Mouse (Mus musculus) liver, embryonic 11.5 days (tissue): ENCODE measurements around the gene Foxe3. TPM values are rescaled to one million over a fixed set of nuclear protein-coding genes. Genes with fewer than 3 reads are reported as not detected.

ENCODE experiments used
- ATAC-seq: fragments of 200-750 bp; cut with Nextera tagmentation; replicated peaks from 2 replicates; pipeline ENCODE4 v1.8.0; 2017; ENCODE audit warnings: moderate number of reproducible peaks, mild to moderate bottlenecking, moderate TSS enrichment, moderate library complexity; ENCODE audit not compliant: low FRiP score
- DNase-seq: peaks from one replicate; pipeline ENCODE4 v3.0.0-alpha.2; 2017; ENCODE audit warnings: low spot score
- H3K27ac ChIP-seq: fragments of 300-500 bp; sonication (generic); 2 replicates; pipeline ENCODE4 v1.5.1; 2014; ENCODE audit warnings: mild to moderate bottlenecking, low read depth, low read length, control low read depth
- H3K27me3 ChIP-seq: fragments of 300-500 bp; sonication (generic); replicated peaks from 2 replicates; pipeline ENCODE4 v1.6.1; 2014; ENCODE audit warnings: low read length, mixed read lengths; ENCODE audit not compliant: control insufficient read depth, insufficient read depth
- H3K36me3 ChIP-seq: fragments of 300-500 bp; sonication (generic); 2 replicates; pipeline ENCODE4 v1.6.1; 2014; ENCODE audit warnings: mild to moderate bottlenecking, low read length, moderate library complexity, mixed read lengths; ENCODE audit not compliant: control insufficient read depth, insufficient read depth
- H3K4me1 ChIP-seq: fragments of 300-500 bp; sonication (generic); replicated peaks from 2 replicates; pipeline ENCODE4 v1.6.1; 2014; ENCODE audit warnings: low read length, mixed read lengths; ENCODE audit not compliant: control insufficient read depth, insufficient read depth
- H3K4me2 ChIP-seq: fragments of 300-500 bp; sonication (generic); 2 replicates; pipeline ENCODE4 v1.6.1; 2014; ENCODE audit warnings: mild to moderate bottlenecking, control low read depth, moderate library complexity
- H3K4me3 ChIP-seq: fragments of 300-500 bp; sonication (generic); 2 replicates; pipeline ENCODE4 v1.5.1; 2014; ENCODE audit warnings: low read depth, low read length, control low read depth
- H3K9ac ChIP-seq: fragments of 300-500 bp; sonication (generic); 2 replicates; pipeline ENCODE4 v1.6.1; 2014; ENCODE audit warnings: low read depth, low read length, control low read depth
- H3K9me3 ChIP-seq: fragments of 300-500 bp; sonication (generic); 2 replicates; pipeline ENCODE4 v1.6.1; 2016; ENCODE audit warnings: low read length, inconsistent platforms, mixed read lengths; ENCODE audit not compliant: control insufficient read depth
- WGBS: fragments of 180-500 bp; shearing (Covaris S2); extraction: QIAGEN DNeasy Blood & Tissue Kit; methylation state at CpG from one replicate; pipeline ENCODE4 v1.1.7; 2014; 5-methylcytosine and 5-hydroxymethylcytosine counted together
- polyA plus RNA-seq: library from polyadenylated mRNA; unstranded; fragments of >200 nt; fragmentation: Nextera tagmentation; extraction: Ambion mirVana; gene quantifications from 2 replicates; pipeline ENCODE4 v1.2.1, GENCODE M21; 2014

Foxe3 gene
- polyA plus RNA-seq, 1 experiment from 2014 or later, result not detected

DNA sequence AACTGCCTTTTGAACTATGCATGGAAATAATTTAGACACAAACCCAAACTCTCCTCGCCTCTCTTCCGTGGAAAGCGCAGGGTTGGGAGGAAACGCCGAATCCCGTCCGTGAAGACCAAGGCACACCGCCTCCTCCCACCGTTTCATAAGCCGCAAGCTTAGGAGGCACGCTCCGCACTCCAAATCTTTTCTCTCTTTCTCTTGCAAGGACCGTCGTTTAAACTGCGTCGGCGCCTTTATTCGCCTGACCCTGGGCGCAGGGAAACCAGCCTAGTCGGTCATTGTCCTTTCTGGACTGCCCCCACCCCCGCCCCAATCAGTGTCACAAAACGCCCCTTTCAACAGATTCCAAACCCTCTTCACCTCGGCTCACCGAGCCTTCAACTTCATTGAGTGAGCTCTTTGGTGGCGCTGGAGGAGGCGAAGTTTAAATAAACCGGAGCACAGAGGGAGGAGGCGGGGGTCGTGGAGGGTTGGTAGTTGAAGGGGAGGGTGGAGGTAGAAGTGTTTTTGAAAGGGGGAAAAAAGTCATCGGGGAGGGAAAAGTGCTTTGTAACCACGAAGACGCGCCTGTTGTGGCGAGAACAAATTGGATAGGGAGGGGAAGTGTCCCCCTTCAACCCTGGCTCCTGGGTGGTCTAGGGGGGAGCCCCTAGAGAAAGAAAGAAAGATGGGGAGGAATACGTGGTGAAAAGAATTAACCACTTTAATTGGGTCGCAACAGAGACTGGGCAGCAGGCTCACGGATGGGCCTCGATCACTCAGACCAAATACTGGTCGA is 23.0 kb downstream of the Foxe3 start:
- Histone ChIP-seq H3K4me2 (no peak overlapping the region), H3K4me1 (peaks cover 2% of the 10 kb centered on the region; the same call in 1 of the 2 replicates), H3K9ac (no peak overlapping the region), H3K27ac (no peak overlapping the region), H3K4me3 (no peak overlapping the region), H3K27me3 (peaks cover 100% of the 10 kb centered on the region), H3K36me3 (no peaks in the 10 kb centered on the region), H3K9me3 (no peaks in the 10 kb centered on the region)
- ATAC-seq (no peak), DNase-seq (peak; percentile 45)
- WGBS, result 3% methylated on average over 39 of the region's 39 CpGs

DNA sequence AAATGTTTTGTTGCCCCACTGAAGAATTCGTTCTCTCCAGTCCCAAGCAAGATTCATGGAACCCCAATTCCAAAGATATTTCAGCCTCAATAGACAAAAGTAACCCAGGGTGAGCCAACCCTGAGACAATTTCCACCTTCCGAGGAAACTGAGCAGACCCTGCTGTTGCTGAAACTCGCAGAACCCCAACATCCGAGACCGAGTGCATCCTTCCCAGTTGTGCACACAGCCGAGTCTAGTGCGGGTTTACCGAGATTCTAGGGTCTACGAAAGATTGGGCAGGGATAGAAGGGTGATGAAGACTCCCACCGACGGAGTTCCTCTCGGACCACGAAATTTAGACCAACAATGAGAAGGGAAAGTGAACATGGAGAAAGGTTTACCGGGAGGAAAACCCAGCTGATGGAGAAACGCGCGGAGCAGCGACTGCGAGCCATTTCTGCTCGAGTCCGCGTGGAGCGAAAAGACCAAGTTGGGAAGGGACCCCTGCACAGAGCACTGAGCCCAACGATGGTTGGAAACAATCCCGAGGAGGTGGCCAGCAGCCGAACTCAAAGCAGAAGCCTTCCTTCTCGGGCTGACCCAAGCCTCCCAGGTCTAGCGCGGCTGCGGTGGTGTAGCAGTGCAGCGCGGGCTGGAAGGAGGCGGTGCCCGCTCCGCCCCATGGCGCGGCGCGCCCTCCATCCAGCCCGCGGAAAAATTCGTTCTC is 24.0 kb downstream of the Foxe3 start:
- no peak overlapping the region; the same call in 1 of the 2 replicates for H3K4me3 ChIP-seq

DNA sequence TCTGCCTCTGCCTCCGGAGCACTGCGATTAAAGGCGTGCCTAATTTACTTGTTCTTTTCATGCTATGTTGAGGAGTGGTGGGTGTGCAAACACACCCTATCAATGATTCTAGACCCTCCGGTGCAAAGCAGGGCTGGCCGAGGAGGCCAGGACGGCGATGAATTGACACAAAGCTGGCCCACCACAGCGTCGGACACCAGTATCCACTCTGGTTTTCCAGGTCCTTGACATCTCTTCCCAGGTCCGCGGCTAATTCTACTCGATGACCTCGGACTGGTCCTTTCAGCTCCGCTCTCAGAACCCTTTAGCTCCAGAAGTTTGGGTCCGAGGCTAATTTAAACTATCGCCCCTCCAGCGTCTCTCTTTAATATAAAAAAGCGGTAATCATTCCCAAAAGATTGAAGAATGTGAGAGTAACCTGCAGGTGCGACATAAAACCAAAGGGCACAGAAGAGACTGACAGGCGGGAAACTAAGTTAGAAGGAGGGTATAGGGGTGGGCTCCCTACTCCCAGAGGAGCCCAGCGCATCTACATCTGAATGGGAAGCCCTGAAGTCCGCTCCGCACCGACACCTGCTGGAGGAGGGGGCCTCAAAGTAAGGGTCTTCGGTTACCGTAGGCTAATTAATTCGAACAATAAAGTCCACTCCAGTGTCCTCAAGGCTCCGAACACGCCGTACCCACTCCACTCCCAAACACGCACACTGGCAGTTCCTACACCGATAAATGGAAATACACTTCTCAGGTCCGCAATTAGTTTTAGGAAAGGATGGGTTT is 24.8 kb downstream of the Foxe3 start:
- Histone ChIP-seq H3K27ac (no peak overlapping the region), H3K4me1 (no peaks in the 10 kb centered on the region), H3K9ac (no peak overlapping the region), H3K36me3 (no peaks in the 10 kb centered on the region), H3K9me3 (no peaks in the 10 kb centered on the region), H3K27me3 (peaks cover 95% of the 10 kb centered on the region), H3K4me2 (no peak overlapping the region), H3K4me3 (no peak overlapping the region)
- DNase-seq (no peak), ATAC-seq (no peak)
- 5% methylated on average over 33 of the region's 33 CpGs for WGBS

More for the DNA sequence above, 24.0 kb downstream of the Foxe3 start:
- no peaks in the 10 kb centered on the region for H3K4me1 ChIP-seq
- 2% methylated on average over 42 of the region's 42 CpGs for WGBS
- H3K27me3 ChIP-seq, result peaks cover 98% of the 10 kb centered on the region
- DNase-seq, result peak; percentile 47
- no peak overlapping the region for H3K9ac ChIP-seq
- peak overlapping the region; percentile 26; the same call in 1 of the 2 replicates for H3K4me2 ChIP-seq
- no peak for ATAC-seq
- H3K27ac ChIP-seq, result no peak overlapping the region
- no peaks in the 10 kb centered on the region for H3K9me3 ChIP-seq
- H3K36me3 ChIP-seq, result no peaks in the 10 kb centered on the region

DNA sequence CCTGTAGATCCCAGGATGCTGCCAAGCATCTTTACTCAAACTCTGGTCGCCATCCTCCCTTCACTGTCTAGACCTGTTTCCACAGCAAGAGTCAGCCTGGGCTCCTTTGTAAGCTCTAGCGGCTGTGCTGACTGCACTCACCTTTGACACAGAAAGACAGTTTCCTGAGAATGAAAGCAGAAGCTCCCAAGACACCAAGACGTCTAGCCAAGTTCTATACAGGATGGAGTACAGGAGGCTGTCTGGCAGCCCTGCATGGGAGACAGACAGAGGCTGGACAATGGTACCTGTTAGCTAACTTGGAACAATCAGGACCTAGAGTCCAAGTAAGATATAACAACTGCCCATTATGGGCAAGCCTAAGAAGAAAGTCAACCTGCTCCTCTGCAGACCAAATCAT is 25.9 kb downstream of the Foxe3 start:
- WGBS, result 6% methylated on average over 3 of the region's 3 CpGs
- Histone ChIP-seq H3K36me3 (no peaks in the 10 kb centered on the region), H3K27me3 (peaks cover 93% of the 10 kb centered on the region), H3K4me1 (no peaks in the 10 kb centered on the region), H3K9ac (no peak overlapping the region), H3K9me3 (no peaks in the 10 kb centered on the region), H3K4me3 (no peak overlapping the region), H3K4me2 (no peak overlapping the region), H3K27ac (no peak overlapping the region)
- DNase-seq (no peak), ATAC-seq (no peak)

DNA sequence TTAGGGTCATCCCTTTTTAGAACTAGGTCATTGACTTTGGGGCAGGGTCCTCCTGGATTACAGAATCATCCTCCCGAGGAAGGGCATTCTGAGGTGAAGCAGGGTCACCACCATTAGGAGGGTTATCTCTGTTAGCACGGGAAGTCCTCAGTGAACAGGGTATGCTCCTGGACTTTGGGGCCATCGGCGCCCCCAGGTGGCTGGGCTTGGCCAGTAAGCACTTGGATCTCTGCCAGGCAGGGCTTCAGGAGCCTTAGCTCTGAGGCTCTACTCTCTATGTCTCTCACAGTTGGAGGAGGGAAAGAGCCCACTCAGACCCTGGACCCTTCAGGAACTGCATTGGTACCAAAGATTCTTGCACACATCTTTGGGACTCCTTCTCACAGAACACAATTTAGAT is 28.0 kb downstream of the Foxe3 start:
- ATAC-seq (no peak), DNase-seq (no peak)
- Histone ChIP-seq H3K9ac (no peak overlapping the region), H3K9me3 (no peaks in the 10 kb centered on the region), H3K27me3 (peaks cover 77% of the 10 kb centered on the region), H3K4me3 (no peak overlapping the region), H3K4me2 (no peak overlapping the region), H3K4me1 (no peaks in the 10 kb centered on the region), H3K36me3 (no peaks in the 10 kb centered on the region), H3K27ac (no peak overlapping the region)
- 5% methylated on average over 4 of the region's 4 CpGs for WGBS

DNA sequence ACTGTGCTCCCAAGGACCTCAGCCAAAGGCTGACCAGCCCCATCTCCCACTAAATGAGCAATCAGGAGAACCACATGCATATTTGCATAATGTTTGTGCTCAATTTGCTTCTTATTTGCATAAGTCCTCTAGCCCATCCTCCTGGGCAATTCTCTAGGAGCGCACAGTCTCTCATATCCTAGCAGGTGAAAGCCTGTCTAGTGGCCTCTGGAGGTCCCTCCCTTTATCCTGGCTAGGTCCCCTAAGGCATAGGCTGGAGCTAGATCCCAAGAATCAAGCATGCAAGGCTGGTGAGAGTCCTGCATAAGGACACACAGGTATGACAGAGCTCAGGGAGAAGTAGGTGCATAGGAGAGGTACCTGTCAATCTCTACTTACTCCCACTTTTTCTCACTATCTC is 43.6 kb downstream of the Foxe3 start:
- no peak for DNase-seq
- Histone ChIP-seq H3K9me3 (no peaks in the 10 kb centered on the region), H3K4me1 (no peaks in the 10 kb centered on the region), H3K36me3 (no peaks in the 10 kb centered on the region), H3K27me3 (peaks cover 3% of the 10 kb centered on the region; the same call in 1 of the 2 replicates), H3K4me2 (no peak overlapping the region), H3K9ac (no peak overlapping the region), H3K27ac (no peak overlapping the region), H3K4me3 (no peak overlapping the region)
- ATAC-seq, result no peak
- WGBS, result 92% methylated on average over 1 of the region's 1 CpGs

DNA sequence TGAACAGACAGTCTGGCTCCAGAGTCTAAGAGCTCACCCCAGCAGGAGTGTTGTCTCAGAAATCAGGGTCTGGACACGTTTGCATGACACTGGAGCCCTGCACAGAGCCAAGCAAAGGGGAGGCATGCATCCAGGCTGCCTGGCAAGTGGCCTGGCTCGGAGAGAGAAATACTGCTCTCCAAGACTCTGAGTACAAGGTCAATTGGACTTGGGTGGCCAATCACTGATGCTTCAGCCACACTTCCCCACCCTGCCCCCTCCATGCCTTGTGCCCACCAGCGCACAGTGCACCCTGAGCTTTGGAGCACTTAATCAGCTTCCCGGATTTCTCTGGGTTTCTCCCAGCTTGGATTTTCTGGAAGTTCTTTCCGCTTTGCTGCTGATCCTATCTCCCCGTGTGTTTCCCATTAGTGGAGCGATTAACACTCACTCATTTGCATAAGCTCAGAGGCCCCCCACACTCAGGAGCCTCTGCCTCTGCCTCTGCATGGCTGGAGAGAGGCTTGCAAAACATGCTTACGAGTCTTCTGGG is 49.3 kb downstream of the Foxe3 start:
- Histone ChIP-seq H3K4me2 (no peak overlapping the region), H3K27me3 (peaks cover 21% of the 10 kb centered on the region), H3K4me3 (no peak overlapping the region), H3K9ac (no peak overlapping the region), H3K27ac (no peak overlapping the region), H3K9me3 (no peaks in the 10 kb centered on the region), H3K36me3 (no peaks in the 10 kb centered on the region), H3K4me1 (no peaks in the 10 kb centered on the region)
- WGBS, result 28% methylated on average over 8 of the region's 8 CpGs
- no peak for ATAC-seq
- no peak for DNase-seq
